Mouse (Mus musculus): ENCODE measurements around the gene Snx29. TPM values are rescaled to one million over a fixed set of nuclear protein-coding genes. Genes with fewer than 3 reads are reported as not detected.

The Snx29 gene
- total and polyA plus RNA-seq, 3 experiments: 1.2 to 3.2 (median 3.1) TPM

DNA sequence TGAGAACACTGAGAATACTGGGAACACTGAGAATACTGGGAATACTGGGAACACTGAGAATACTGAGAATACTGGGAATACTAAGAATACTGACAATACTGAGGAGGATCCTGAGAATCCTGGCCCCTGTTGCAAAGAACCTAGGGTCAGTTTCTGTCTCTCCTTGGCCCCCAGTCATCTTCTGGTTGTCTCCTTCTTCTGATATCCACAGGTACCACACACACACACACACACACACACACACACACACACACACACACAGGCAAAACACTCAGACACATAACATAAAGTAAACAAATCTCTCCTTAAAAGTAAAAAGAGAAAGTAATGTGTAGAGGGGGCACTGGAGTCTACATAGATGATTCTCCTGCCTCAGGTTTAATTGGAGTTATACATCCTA is 365.1 kb downstream of the Snx29 start:
- H3K36me3 ChIP-seq (replicated peaks in 1 of 2; ENCODE audit: control insufficient read depth in 1 of 2, insufficient read depth in 1 of 2, low read length in 1 of 2): peaks cover 0 to 2% of the 10 kb centered on the region in 2 experiments
- no peak overlapping the region for H3K4me3 ChIP-seq (replicated peaks in 1 of 3; ENCODE audit: low read depth in 2 of 3, low read length in 2 of 3, poor library complexity in 1 of 3)
- peak; percentile 40 for DNase-seq (ENCODE audit: extremely low read depth)
- no peak overlapping the region for H3K27ac ChIP-seq (ENCODE audit: insufficient read depth, low read depth)
- H3K27me3 ChIP-seq (replicated peaks): no peaks in the 10 kb centered on the region
- no peak overlapping the region for H3K4me2 ChIP-seq (ENCODE audit: insufficient read depth, low read depth, poor library complexity, severe bottlenecking)
- H3K79me2 ChIP-seq (replicated peaks; ENCODE audit: control insufficient read depth, extremely low read depth, insufficient read depth, poor library complexity, severe bottlenecking): no peaks in the 10 kb centered on the region
- no peak overlapping the region for H3K9ac ChIP-seq (ENCODE audit: insufficient read depth, low read depth)
- H3K9me3 ChIP-seq (replicated peaks; ENCODE audit: low read length): peaks cover 2% of the 10 kb centered on the region
- peaks cover 5 to 38% of the 10 kb centered on the region in 2 experiments; a peak in 3 of 4 replicates for H3K4me1 ChIP-seq (ENCODE audit: control insufficient read depth in 1 of 2, insufficient read depth in 2 of 2)
- TF ChIP-seq POLR2A (IDR thresholded peaks at IDR 0.05; ENCODE audit: low read depth, low read length) (no peak), ZMIZ1 (IDR thresholded peaks at IDR 0.05; ENCODE audit: low read depth, low read length) (no peak), UBTF (IDR thresholded peaks at IDR 0.05; ENCODE audit: low read depth, low read length) (no peak), RAD21 (IDR thresholded peaks at IDR 0.05; ENCODE audit: low read depth, low read length) (no peak), BHLHE40 (IDR thresholded peaks at IDR 0.05; ENCODE audit: low read depth, low read length) (no peak), SIN3A (IDR thresholded peaks at IDR 0.05; ENCODE audit: low read length) (no peak), JUN (IDR thresholded peaks at IDR 0.05; ENCODE audit: insufficient read depth, low read depth, low read length) (no peak), ZNF384 (IDR thresholded peaks at IDR 0.05; ENCODE audit: low read depth, low read length) (no peak), PAX5 (IDR thresholded peaks at IDR 0.05; ENCODE audit: low read length) (no peak), ZKSCAN1 (IDR thresholded peaks at IDR 0.05; ENCODE audit: borderline replicate concordance, low read depth, low read length) (no peak), USF2 (conservative IDR thresholded peaks at IDR 0.05; ENCODE audit: low read depth, low read length) (no peak), IRF4 (IDR thresholded peaks at IDR 0.05; ENCODE audit: low read depth, low read length) (no peak)
- dilution Hi-C loops (cut with MboI; ENCODE audit: extremely low pct_ligation_motif_present, extremely low pct_unique_long_range_greater_than_20kb, low sequenced_read_pairs) (no loop called here), in situ Hi-C loops (cut with MboI; ENCODE audit: low pct_ligation_motif_present, low pct_unique_long_range_greater_than_20kb, low sequenced_read_pairs) (no loop called here)

GRCm38 (mm10) chr16:11688281-11689005 is 365.7 kb downstream of the Snx29 start:
- Histone ChIP-seq H3K27ac (ENCODE audit: insufficient read depth, low read depth) (no peak overlapping the region), H3K9me3 (replicated peaks; ENCODE audit: low read length) (peaks cover 2% of the 10 kb centered on the region), H3K4me3 (replicated peaks in 1 of 3; ENCODE audit: low read depth in 2 of 3, low read length in 2 of 3, poor library complexity in 1 of 3) (no peak overlapping the region), H3K4me2 (ENCODE audit: insufficient read depth, low read depth, poor library complexity, severe bottlenecking) (no peak overlapping the region), H3K4me1 (ENCODE audit: control insufficient read depth in 1 of 2, insufficient read depth in 2 of 2) (peaks cover 5 to 38% of the 10 kb centered on the region in 2 experiments; a peak in 3 of 4 replicates), H3K36me3 (replicated peaks in 1 of 2; ENCODE audit: control insufficient read depth in 1 of 2, insufficient read depth in 1 of 2, low read length in 1 of 2) (peaks cover 0 to 2% of the 10 kb centered on the region in 2 experiments), H3K9ac (ENCODE audit: insufficient read depth, low read depth) (no peak overlapping the region), H3K79me2 (replicated peaks; ENCODE audit: control insufficient read depth, extremely low read depth, insufficient read depth, poor library complexity, severe bottlenecking) (no peaks in the 10 kb centered on the region), H3K27me3 (replicated peaks) (no peaks in the 10 kb centered on the region)
- in situ Hi-C loops (cut with MboI; ENCODE audit: low pct_ligation_motif_present, low pct_unique_long_range_greater_than_20kb, low sequenced_read_pairs) (no loop called here), dilution Hi-C loops (cut with MboI; ENCODE audit: extremely low pct_ligation_motif_present, extremely low pct_unique_long_range_greater_than_20kb, low sequenced_read_pairs) (no loop called here)
- TF ChIP-seq ELF1 (IDR thresholded peaks at IDR 0.05; ENCODE audit: low read depth, low read length) (peak; percentile 72), BHLHE40 (IDR thresholded peaks at IDR 0.05; ENCODE audit: low read depth, low read length) (0 out of 2 replicates have a peak, but pooled peaks have one; percentile 24), TCF12 (IDR thresholded peaks at IDR 0.05; ENCODE audit: low read depth, low read length) (no peak), RCOR1 (conservative IDR thresholded peaks at IDR 0.05; ENCODE audit: low read depth, low read length) (0 out of 2 replicates have a peak, but pooled peaks have one; percentile 47), IRF4 (IDR thresholded peaks at IDR 0.05; ENCODE audit: low read depth, low read length) (peak; percentile 91), JUND (conservative IDR thresholded peaks at IDR 0.05; ENCODE audit: low read depth, low read length) (peak; percentile 64), E2F4 (IDR thresholded peaks at IDR 0.05; ENCODE audit: insufficient replicate concordance, low read depth, low read length) (no peak), EP300 (IDR thresholded peaks at IDR 0.05; ENCODE audit: low read length) (peak; percentile 58)
- peak; percentile 29 for DNase-seq (ENCODE audit: extremely low read depth)

All from CH12.LX (cell line).